Mouse (Mus musculus): ENCODE data around the gene Togaram2. TPM values are rescaled to one million over a fixed set of nuclear protein-coding genes. Genes with fewer than 3 reads are reported as not detected.

The Togaram2 gene
- polyA plus RNA-seq, 1 experiment from 2014 or later = 3.4 TPM

- peaks cover 47% of the 10 kb centered on the region for H3K36me3 ChIP-seq (ENCODE audit: control insufficient read depth, insufficient read depth, low read length)
- 91% methylated on average over 2 of the region's 2 CpGs for WGBS
These were observed 20.6 kb upstream of the Togaram2 start for GRCm38 (mm10) chr17:71652495-71652894.

DNA sequence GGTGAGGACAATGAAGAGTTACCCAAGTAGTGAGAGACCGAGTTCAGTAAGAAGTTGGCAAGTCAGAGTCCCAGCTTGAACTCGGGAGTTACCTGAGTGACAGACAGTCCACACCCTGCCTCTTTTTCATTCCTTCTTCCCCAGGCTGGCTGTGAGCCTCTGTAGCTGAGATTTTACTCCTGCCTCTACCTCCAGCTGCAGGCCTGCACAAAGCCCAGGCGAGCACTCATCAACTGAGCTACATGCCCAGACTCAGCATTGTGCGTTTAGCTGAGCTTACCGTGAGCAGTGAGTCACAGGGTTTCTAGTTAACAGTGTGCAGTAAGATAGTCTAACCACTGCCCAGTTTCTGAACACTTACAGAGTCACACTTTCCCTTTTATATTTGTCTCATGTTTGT, 20.1 kb upstream of the Togaram2 start:
- H3K27ac ChIP-seq (ENCODE audit: low read length) = no peak overlapping the region
- no peak overlapping the region for H3K4me2 ChIP-seq (ENCODE audit: low read depth, low read length)
- no peaks in the 10 kb centered on the region for H3K27me3 ChIP-seq (ENCODE audit: control insufficient read depth, insufficient read depth, low read depth, low read length)
- no peak overlapping the region for H3K4me3 ChIP-seq (ENCODE audit: low read length)
- no peaks in the 10 kb centered on the region for H3K9me3 ChIP-seq (ENCODE audit: control insufficient read depth, low read length)
- no peak for ATAC-seq (ENCODE audit: low read depth)
- H3K9ac ChIP-seq (ENCODE audit: low read length) = no peak overlapping the region
- no peaks in the 10 kb centered on the region for H3K4me1 ChIP-seq (replicated peaks; ENCODE audit: control insufficient read depth, insufficient read depth, low read length)
- peaks cover 50% of the 10 kb centered on the region for H3K36me3 ChIP-seq (ENCODE audit: control insufficient read depth, insufficient read depth, low read length)
- 85% methylated on average over 5 of the region's 5 CpGs for WGBS

More at GRCm38 (mm10) chr17:71652495-71652894, 20.6 kb upstream of the Togaram2 start:
- Histone ChIP-seq H3K4me2 (ENCODE audit: low read depth, low read length) (no peak overlapping the region), H3K27me3 (ENCODE audit: control insufficient read depth, insufficient read depth, low read depth, low read length) (no peaks in the 10 kb centered on the region), H3K9me3 (ENCODE audit: control insufficient read depth, low read length) (no peaks in the 10 kb centered on the region), H3K4me1 (replicated peaks; ENCODE audit: control insufficient read depth, insufficient read depth, low read length) (no peaks in the 10 kb centered on the region), H3K27ac (ENCODE audit: low read length) (no peak overlapping the region), H3K4me3 (ENCODE audit: low read length) (no peak overlapping the region), H3K9ac (ENCODE audit: low read length) (no peak overlapping the region)
- no peak for ATAC-seq (ENCODE audit: low read depth)

- 80% methylated on average over 4 of the region's 4 CpGs for WGBS
- Histone ChIP-seq H3K9ac (ENCODE audit: low read length) (no peak overlapping the region), H3K4me2 (ENCODE audit: low read depth, low read length) (no peak overlapping the region), H3K27ac (ENCODE audit: low read length) (no peak overlapping the region), H3K4me1 (replicated peaks; ENCODE audit: control insufficient read depth, insufficient read depth, low read length) (no peaks in the 10 kb centered on the region; the same call in 1 of the 2 replicates), H3K9me3 (ENCODE audit: control insufficient read depth, low read length) (no peaks in the 10 kb centered on the region), H3K36me3 (ENCODE audit: control insufficient read depth, insufficient read depth, low read length) (peaks cover 28% of the 10 kb centered on the region), H3K27me3 (ENCODE audit: control insufficient read depth, insufficient read depth, low read depth, low read length) (no peaks in the 10 kb centered on the region), H3K4me3 (ENCODE audit: low read length) (no peak overlapping the region)
- no peak for ATAC-seq (ENCODE audit: low read depth)
These were observed 15.5 kb upstream of the Togaram2 start for GRCm38 (mm10) chr17:71657521-71657920.

GRCm38 (mm10) chr17:71658666-71659065, 14.4 kb upstream of the Togaram2 start:
- Histone ChIP-seq H3K4me3 (ENCODE audit: low read length) (no peak overlapping the region), H3K36me3 (ENCODE audit: control insufficient read depth, insufficient read depth, low read length) (peaks cover 19% of the 10 kb centered on the region), H3K9ac (ENCODE audit: low read length) (no peak overlapping the region), H3K27ac (ENCODE audit: low read length) (no peak overlapping the region), H3K27me3 (ENCODE audit: control insufficient read depth, insufficient read depth, low read depth, low read length) (no peaks in the 10 kb centered on the region), H3K4me2 (ENCODE audit: low read depth, low read length) (no peak overlapping the region), H3K9me3 (ENCODE audit: control insufficient read depth, low read length) (no peaks in the 10 kb centered on the region), H3K4me1 (replicated peaks; ENCODE audit: control insufficient read depth, insufficient read depth, low read length) (no peaks in the 10 kb centered on the region; the same call in 1 of the 2 replicates)
- no peak for ATAC-seq (ENCODE audit: low read depth)
- WGBS = 90% methylated on average over 10 of the region's 10 CpGs

DNA sequence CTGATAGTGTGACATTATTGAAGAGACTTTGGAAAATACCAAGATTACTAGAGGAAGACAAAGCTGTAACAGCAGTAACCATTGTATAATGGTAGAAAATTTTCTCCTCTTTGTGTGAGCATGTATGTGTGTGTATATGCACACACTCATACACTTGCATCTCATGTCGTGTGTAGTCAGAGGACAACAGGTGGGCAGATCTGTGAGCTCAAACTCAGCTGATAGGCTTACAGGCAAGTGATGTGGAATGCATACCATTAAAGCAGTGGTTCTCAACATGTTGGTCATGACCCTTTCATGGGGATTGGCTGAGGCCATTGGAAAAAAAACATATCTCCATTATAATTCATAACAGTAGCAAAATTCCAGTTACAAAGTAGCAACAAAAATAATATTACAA, 12.7 kb upstream of the Togaram2 start:
- no peak overlapping the region for H3K9ac ChIP-seq (ENCODE audit: low read length)
- H3K27me3 ChIP-seq (ENCODE audit: control insufficient read depth, insufficient read depth, low read depth, low read length) = no peaks in the 10 kb centered on the region
- WGBS = 41% methylated on average over 1 of the region's 1 CpGs
- no peaks in the 10 kb centered on the region for H3K9me3 ChIP-seq (ENCODE audit: control insufficient read depth, low read length)
- H3K4me2 ChIP-seq (ENCODE audit: low read depth, low read length) = no peak overlapping the region
- peaks cover 12% of the 10 kb centered on the region for H3K36me3 ChIP-seq (ENCODE audit: control insufficient read depth, insufficient read depth, low read length)
- no peaks in the 10 kb centered on the region; the same call in 1 of the 2 replicates for H3K4me1 ChIP-seq (replicated peaks; ENCODE audit: control insufficient read depth, insufficient read depth, low read length)
- no peak for ATAC-seq (ENCODE audit: low read depth)
- H3K27ac ChIP-seq (ENCODE audit: low read length) = no peak overlapping the region
- H3K4me3 ChIP-seq (ENCODE audit: low read length) = no peak overlapping the region

DNA sequence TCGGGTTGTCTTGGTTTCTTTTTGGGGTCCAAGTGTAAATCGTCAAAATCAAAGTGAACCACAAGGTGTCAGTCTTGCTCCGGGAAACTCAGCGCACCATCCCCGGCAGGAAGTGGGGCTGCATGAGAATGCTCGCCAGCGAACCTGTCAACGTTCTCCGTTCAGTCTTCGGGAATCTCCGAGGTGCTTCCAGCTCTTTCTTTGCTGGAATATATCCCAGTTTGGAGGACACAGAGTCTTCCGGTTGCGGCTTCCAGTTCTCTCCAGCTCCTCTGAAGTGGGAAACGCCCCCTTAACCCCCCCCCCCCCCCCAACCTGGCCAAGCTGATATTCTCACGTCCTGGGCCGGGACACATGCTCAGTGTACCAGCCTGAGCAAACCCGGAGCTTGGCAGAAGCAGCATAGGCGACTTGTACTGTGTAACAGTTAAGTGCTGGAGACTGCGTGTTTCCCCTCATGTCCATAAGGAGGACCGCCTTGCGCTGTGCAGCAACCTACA, 10.3 kb upstream of the Togaram2 start:
- Histone ChIP-seq H3K9ac (ENCODE audit: low read length) (peak overlapping the region; percentile 64), H3K4me3 (ENCODE audit: low read length) (peak overlapping the region; percentile 47), H3K36me3 (ENCODE audit: control insufficient read depth, insufficient read depth, low read length) (peaks cover 3% of the 10 kb centered on the region; the same call in 1 of the 2 replicates), H3K4me1 (replicated peaks; ENCODE audit: control insufficient read depth, insufficient read depth, low read length) (peaks cover 7% of the 10 kb centered on the region), H3K4me2 (ENCODE audit: low read depth, low read length) (peak overlapping the region; percentile 74), H3K27ac (ENCODE audit: low read length) (no peak overlapping the region), H3K9me3 (ENCODE audit: control insufficient read depth, low read length) (no peaks in the 10 kb centered on the region), H3K27me3 (ENCODE audit: control insufficient read depth, insufficient read depth, low read depth, low read length) (no peaks in the 10 kb centered on the region)
- WGBS = 4% methylated on average over 21 of the region's 21 CpGs
- peak; percentile 88 for ATAC-seq (ENCODE audit: low read depth)

- ATAC-seq (ENCODE audit: low read depth) = no peak
- no peak overlapping the region for H3K27ac ChIP-seq (ENCODE audit: low read length)
- no peak overlapping the region for H3K4me2 ChIP-seq (ENCODE audit: low read depth, low read length)
- no peaks in the 10 kb centered on the region for H3K27me3 ChIP-seq (ENCODE audit: control insufficient read depth, insufficient read depth, low read depth, low read length)
- no peak overlapping the region for H3K9ac ChIP-seq (ENCODE audit: low read length)
- WGBS = 67% methylated on average over 6 of the region's 6 CpGs
- no peak overlapping the region for H3K4me3 ChIP-seq (ENCODE audit: low read length)
- H3K9me3 ChIP-seq (ENCODE audit: control insufficient read depth, low read length) = no peaks in the 10 kb centered on the region
- no peaks in the 10 kb centered on the region; the same call in 1 of the 2 replicates for H3K36me3 ChIP-seq (ENCODE audit: control insufficient read depth, insufficient read depth, low read length)
- peaks cover 7% of the 10 kb centered on the region for H3K4me1 ChIP-seq (replicated peaks; ENCODE audit: control insufficient read depth, insufficient read depth, low read length)
These were observed 9.6 kb upstream of the Togaram2 start for GRCm38 (mm10) chr17:71663491-71663890.

- H3K27ac ChIP-seq (ENCODE audit: low read length) = no peak overlapping the region
- no peaks in the 10 kb centered on the region for H3K27me3 ChIP-seq (ENCODE audit: control insufficient read depth, insufficient read depth, low read depth, low read length)
- no peaks in the 10 kb centered on the region for H3K36me3 ChIP-seq (ENCODE audit: control insufficient read depth, insufficient read depth, low read length)
- H3K9ac ChIP-seq (ENCODE audit: low read length) = no peak overlapping the region
- ATAC-seq (ENCODE audit: low read depth) = no peak
- H3K4me1 ChIP-seq (replicated peaks; ENCODE audit: control insufficient read depth, insufficient read depth, low read length) = peaks cover 7% of the 10 kb centered on the region
- H3K4me3 ChIP-seq (ENCODE audit: low read length) = no peak overlapping the region
- WGBS = 56% methylated on average over 1 of the region's 1 CpGs
- H3K4me2 ChIP-seq (ENCODE audit: low read depth, low read length) = no peak overlapping the region
- H3K9me3 ChIP-seq (ENCODE audit: control insufficient read depth, low read length) = no peaks in the 10 kb centered on the region
These were observed 8.9 kb upstream of the Togaram2 start for GRCm38 (mm10) chr17:71664172-71664571.

- 77% methylated on average over 4 of the region's 4 CpGs for WGBS
- no peaks in the 10 kb centered on the region for H3K27me3 ChIP-seq (ENCODE audit: control insufficient read depth, insufficient read depth, low read depth, low read length)
- peaks cover 7% of the 10 kb centered on the region for H3K4me1 ChIP-seq (replicated peaks; ENCODE audit: control insufficient read depth, insufficient read depth, low read length)
- no peak for ATAC-seq (ENCODE audit: low read depth)
- H3K27ac ChIP-seq (ENCODE audit: low read length) = no peak overlapping the region
- no peak overlapping the region for H3K4me2 ChIP-seq (ENCODE audit: low read depth, low read length)
- no peak overlapping the region for H3K9ac ChIP-seq (ENCODE audit: low read length)
- H3K9me3 ChIP-seq (ENCODE audit: control insufficient read depth, low read length) = no peaks in the 10 kb centered on the region
- no peaks in the 10 kb centered on the region for H3K36me3 ChIP-seq (ENCODE audit: control insufficient read depth, insufficient read depth, low read length)
- no peak overlapping the region for H3K4me3 ChIP-seq (ENCODE audit: low read length)
These were observed 7.9 kb upstream of the Togaram2 start for GRCm38 (mm10) chr17:71665201-71665600.

DNA sequence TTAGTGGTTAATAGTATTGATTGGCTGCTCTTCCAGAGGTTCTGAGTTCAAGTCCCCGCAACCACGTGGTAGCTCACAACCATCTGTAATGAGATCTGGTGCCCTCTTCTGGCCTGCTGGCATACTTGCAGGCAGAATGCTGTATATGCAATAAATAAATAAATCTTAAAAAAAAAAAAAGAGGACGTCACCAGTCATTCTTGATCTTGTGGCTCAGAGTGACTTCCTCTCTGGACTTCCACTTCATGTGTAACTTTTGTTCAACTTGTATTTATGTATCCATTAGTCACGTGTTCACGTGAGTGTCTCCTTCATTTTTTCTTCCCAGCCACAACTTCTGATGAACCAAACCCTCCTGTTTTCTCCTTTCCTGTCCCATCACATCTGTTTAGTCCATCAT, 3.5 kb upstream of the Togaram2 start:
- Histone ChIP-seq H3K27me3 (ENCODE audit: control insufficient read depth, insufficient read depth, low read depth, low read length) (no peaks in the 10 kb centered on the region), H3K9ac (ENCODE audit: low read length) (no peak overlapping the region), H3K4me2 (ENCODE audit: low read depth, low read length) (no peak overlapping the region), H3K27ac (ENCODE audit: low read length) (no peak overlapping the region), H3K36me3 (ENCODE audit: control insufficient read depth, insufficient read depth, low read length) (no peaks in the 10 kb centered on the region), H3K9me3 (ENCODE audit: control insufficient read depth, low read length) (no peaks in the 10 kb centered on the region), H3K4me1 (replicated peaks; ENCODE audit: control insufficient read depth, insufficient read depth, low read length) (peaks cover 32% of the 10 kb centered on the region), H3K4me3 (ENCODE audit: low read length) (no peak overlapping the region)
- no peak for ATAC-seq (ENCODE audit: low read depth)
- 74% methylated on average over 5 of the region's 5 CpGs for WGBS

Measured in lung, embryonic 16.5 days (tissue).